Mouse (Mus musculus) embryo, embryonic 10 days (tissue): Measurements from ENCODE around the gene Ubb.
"Not testable (repeated sequence)": the region's sequence is repeated elsewhere in the genome, so short reads cannot be mapped to it uniquely, and the experiment has no call there.

Experiments
- DNase-seq: peaks from one replicate; pipeline ENCODE4 v3.0.0-alpha.2; 2015; ENCODE audit warnings: low spot score

Ubb gene

DNA sequence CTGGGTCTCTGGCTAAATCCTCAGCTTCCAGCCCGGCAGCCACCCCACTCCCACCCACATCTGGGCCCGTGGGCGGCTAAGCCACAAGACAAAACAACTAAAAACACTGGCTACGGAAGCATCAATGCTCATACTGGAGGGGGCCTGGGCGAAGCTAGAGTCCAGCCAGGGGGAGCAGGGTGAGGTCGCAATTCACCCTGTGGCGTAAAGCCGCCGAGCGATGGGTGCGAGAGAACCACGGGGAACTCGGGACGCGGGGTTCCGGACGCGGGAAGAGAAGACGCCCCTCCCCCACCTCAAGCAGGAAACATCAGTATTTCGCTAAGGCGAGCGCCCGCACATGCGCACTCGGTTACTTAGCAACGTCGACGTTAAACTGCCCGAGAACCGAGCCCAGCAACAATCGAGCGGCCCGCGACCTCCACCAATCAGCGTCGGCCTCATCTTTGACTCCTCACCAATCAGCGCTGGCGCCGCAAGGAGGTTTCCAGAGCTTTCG, at the start of gene Ubb:
Gene Ubb, plus strand, starts transcription at position 445 of the 499 bp plus-strand sequence.
- peak; percentile 100 for DNase-seq

DNA sequence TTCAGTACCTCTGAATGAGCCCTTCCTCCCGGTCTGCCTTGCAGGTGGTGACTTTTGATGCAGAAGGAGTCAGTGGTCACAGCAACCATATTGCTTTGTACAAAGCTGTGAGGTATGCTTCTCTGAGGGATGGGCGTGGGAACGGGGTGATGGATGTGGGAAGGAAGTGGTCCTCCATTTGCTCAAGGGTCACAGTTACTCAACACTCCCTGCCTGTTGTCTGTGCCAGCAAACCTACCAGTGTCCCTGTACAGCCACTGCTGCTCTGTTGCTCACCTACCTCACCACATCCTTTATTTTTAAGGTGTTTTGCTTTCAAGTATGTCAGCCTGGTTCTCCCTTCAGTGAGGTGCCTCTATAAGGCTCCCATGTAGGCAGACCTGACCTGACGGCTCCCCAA, 43.3 kb upstream of the Ubb start:
- no peak for DNase-seq

DNA sequence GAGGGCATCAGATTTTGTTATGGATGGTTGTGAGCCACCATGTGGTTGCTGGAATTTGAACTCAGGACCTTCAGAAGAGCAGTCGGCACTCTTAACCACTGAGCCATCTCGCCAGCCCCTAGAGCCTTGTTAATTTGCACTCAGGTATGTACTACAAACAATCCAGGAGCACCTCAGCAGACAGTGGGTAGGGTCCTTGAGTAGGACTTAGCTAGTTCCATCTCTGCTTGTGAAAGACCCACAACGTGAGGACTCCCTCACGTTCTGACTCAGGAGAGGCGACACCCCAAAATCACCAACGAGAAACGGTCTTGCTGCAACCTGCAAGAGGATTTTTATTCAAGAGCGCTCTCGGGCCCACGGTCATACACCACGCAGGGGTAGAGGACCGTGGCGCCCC, 42.6 kb upstream of the Ubb start:
- DNase-seq, result not testable (repeated sequence)

DNA sequence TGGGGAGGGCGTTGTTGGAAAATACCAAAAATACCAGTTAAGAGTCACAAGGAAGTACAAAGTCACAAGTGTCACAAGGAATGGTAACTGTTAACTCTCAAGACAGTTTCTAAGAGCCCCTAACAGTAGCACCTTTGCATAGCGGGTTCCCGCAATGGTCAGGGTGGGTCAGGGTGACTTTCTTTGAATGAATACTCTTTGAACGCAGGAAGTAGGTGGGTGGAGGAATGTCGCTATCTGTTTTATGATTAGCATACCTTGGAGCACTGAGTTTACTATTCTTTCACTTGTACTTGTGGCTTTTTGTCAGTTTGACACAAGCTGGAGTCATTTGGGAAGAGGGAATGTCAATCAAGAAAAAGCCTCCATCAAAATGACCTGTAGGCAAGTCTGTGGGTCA, 42.2 kb upstream of the Ubb start:
- DNase-seq, result not testable (repeated sequence)

GRCm38 (mm10) chr11:62509571-62509970, 41.4 kb upstream of the Ubb start:
- no peak for DNase-seq

GRCm38 (mm10) chr11:62510956-62511355, 40.0 kb upstream of the Ubb start:
- DNase-seq, result no peak

DNA sequence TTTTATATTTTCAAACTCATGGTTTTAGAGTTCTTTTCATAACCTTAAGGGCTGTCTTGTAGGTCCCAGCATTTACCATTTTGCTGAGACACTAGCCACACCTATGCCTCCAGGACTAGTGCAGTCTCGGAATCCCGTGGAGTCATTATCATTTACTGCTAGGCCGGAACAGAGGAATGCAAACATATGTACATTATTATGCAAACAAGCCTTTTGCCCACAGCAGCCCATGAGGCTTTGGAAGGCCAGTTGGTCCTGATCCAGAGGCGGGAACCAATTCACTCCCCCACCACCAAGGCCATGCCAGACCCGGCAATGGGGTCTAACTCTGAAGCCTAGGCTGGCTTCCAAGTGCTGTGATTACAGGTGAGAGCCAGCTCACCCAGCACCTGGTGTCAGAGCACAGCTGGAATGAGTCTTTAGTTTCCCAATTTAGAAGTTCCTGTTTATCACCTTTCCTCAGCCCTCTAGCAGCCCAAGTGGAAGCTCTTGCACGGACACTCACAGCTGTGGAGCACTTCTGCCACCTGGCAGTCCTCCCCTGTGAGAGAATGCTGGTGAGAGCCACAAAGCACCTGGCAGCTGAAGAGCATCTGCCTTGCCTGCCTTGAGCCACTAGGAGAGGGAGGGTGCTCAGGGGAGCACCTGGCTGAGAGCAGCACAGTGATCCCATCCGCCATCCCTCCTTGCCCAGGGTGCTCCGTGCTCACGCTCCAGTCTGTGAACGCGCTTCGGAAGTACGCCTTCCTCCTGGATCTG, 39.3 kb upstream of the Ubb start:
- DNase-seq, result no peak

- no peak for DNase-seq
Observed at GRCm38 (mm10) chr11:62512529-62513080, 38.4 kb upstream of the Ubb start.

DNA sequence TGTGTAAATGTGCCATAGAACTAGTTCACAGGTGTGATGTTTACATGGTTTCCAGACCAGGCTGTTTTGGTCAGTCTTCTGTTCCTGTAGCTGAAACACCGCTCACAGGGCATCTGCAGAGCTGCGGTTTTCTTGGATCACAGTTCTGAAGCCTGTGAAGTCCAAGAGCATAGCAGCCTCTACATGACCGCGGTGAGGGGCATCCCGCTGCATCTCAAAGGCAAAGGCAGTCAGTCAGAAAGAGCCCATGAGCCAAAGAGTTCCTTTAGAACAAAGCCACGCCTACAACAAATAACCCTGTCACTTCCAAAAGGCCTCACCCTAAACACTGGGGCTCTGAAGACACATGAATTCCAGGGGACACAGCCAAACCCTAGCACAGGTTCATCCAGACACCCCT, 37.7 kb upstream of the Ubb start:
- no peak for DNase-seq

DNA sequence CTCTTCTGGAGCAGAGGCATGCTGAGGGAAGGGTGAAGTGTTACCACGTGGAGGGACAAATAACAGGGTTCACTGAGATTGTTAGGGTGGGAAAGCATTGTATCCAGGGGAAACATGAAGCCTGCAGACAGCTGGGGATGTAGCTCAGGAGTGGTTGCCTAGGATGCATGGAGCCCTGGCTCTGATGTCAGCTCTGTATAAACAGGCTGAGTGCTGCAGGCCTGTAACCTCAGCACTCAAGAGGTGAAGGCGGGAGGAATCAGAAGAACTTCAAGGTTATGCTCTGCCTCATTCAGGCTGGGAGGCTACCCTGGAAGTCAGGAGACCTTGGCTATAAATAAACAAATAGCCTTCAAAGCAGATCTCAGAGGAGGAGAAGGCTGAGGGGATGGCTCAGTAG, 32.0 kb upstream of the Ubb start:
- peak; percentile 65 for DNase-seq

- DNase-seq, result no peak
Observed at GRCm38 (mm10) chr11:62522283-62522682, 28.7 kb upstream of the Ubb start.

- no peak for DNase-seq
Observed at GRCm38 (mm10) chr11:62537089-62537488, 13.9 kb upstream of the Ubb start.

DNA sequence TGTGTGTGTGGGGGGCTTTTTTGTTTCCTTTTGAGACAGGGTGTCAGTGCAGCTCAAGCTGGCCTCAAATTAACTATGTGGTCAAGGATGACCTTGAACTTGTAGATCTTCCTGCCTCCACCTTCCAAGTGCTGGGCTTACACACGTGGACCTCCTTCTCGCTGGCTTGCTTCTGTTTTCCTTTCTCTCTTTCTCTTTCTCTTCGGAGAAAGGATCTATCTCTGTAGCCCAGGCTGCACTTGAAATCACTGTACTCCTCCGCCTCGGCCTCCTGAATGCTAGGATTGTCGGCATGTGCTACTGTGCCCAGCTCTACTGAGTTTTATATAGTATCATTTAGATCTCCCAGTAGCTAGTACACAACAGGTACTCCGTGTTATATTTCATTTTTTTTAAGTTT, 13.4 kb upstream of the Ubb start:
- peak; percentile 20 for DNase-seq

DNA sequence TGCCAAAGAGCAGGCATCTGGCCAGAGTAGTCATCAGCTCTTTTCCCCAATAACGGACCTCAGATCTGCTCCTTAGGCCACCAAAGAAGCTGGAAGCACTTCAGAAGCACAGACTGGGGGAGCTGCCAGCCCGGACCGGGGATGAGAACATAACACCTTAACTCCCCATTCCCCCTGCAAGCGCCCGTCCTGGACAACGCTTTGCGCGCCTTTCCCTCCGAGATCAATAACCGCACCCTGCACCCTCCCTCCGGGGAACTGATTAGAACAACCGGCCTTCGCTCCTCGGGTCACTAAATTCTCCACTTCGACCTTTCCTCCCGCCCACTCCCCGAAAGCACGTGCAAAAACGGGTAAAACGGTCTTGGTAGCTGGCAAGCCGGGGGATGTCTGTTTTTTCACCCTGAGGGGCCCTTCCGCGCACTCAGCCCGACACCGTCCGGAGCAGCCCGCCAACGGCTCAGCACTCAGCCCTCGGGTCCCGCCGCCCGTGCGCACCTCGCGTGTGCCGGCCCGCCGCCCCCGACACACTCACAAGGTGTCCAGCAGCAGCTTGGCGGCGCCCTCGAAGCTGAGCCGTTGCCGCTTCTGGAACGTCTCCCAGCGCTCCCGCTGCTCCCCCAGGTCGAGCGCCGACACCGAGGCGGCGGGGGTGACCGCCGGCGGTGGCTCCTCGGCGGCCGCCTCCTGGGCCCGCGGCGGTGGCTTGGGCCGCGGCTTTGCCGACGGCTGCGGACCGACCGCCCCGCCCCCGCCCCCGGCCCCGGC, 12.5 kb upstream of the Ubb start:
- peak; percentile 68 for DNase-seq

DNA sequence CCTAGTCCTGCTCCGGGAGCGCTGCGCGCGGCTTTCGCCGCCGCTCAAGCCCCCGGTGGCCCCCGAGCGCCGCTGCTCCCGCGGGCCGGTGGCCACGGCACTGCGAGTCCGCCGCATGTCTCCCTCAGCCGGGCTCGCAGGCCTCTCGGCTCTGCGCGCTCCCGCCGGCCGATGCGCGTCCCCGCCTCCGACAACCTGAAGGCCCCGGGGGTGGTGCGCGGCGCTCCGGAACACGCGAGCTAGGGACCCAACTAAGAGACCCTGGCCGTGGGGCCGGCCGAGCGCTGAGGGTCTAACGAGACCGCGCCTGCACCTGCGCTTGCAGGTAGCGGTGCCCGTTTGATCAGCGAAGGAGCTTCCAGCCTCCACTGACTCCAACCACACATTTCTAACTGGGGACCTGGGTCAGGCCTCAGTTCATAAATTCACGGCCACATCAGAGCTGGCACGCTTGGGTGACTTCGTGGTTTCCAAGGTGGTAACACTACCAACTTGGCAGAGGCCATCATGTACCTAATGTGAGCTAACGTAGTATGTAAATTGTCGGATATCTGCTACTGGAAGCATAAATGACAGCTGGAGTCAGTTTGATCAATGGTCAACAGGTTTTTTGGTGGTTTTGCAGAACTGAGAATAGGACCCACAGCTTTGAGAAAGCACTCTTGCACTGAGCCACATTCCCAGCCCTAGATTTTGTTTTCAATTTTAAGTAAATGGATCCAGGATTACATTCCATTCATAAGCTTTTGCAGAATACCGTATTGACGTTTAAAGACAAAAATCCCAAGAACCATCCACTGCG, 11.7 kb upstream of the Ubb start, which contains the start of gene Cenpv:
Gene Cenpv, minus strand, starts transcription at position 173 of the 802 bp plus-strand sequence.
- DNase-seq, result peak; percentile 78

GRCm38 (mm10) chr11:62540167-62540566, 10.8 kb upstream of the Ubb start:
- no peak for DNase-seq

- DNase-seq, result no peak
Observed at GRCm38 (mm10) chr11:62540969-62541368, 10.0 kb upstream of the Ubb start.

- no peak for DNase-seq
Observed at GRCm38 (mm10) chr11:62541581-62541980, 9.4 kb upstream of the Ubb start.

DNA sequence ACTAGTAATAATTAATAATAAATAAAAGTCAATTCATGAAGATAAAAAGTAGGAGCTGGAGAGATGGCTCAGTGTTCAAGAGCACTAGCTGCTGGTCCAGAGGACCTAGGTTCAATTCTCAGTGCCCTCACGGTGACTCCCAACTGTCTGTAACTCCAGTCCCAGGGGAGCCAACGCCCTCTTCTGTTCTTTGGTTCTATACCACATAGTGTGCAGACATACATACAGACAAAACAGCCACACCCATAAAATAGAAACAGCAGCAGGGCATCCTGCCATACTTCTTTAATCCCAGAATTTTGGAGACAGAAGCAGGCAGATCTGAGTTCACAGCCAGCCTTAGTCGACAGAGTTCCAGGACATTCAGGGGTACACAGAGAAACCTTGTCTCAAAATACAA, 7.0 kb upstream of the Ubb start:
- DNase-seq, result no peak

- DNase-seq, result peak; percentile 54
Observed at GRCm38 (mm10) chr11:62549782-62550181, 1.2 kb upstream of the Ubb start.

GRCm38 (mm10) chr11:62550227-62550685, 715 bp upstream of the Ubb start:
- DNase-seq, result peak; percentile 70
